Mouse (Mus musculus) megakaryocyte-erythroid progenitor cell, adult 5 weeks (primary cell): Measurements from ENCODE around the gene Ndufa11. TPM values are rescaled to one million over a fixed set of nuclear protein-coding genes. Genes with fewer than 3 reads are reported as not detected.

Experiments used
- polyA plus RNA-seq: library from polyadenylated mRNA; stranded (reverse); fragments of >175 nt; gene quantifications from 2 replicates; pipeline ENCODE4 v1.2.3, GENCODE M21; 2012

Ndufa11 gene
- 280 and 302 TPM in 2 replicates for polyA plus RNA-seq

GRCm38 (mm10) chr17:56717363-56718058, at the start of gene Ndufa11, which contains the start of gene Vmac:
TSS of gene Ndufa11 (plus strand) at chr17:56717767.
TSS of gene Vmac (minus strand) at chr17:56718022.

GRCm38 (mm10) chr17:56672941-56673646, 44.5 kb upstream of the Ndufa11 start, which contains the start of gene Ranbp3:
TSS of gene Ranbp3 (plus strand) at chr17:56673294.

GRCm38 (mm10) chr17:56757416-56758123, 40.0 kb downstream of the Ndufa11 start, which contains the start of gene Nrtn:
TSS of gene Nrtn (minus strand) at chr17:56757530.

GRCm38 (mm10) chr17:56764474-56765354, 47.1 kb downstream of the Ndufa11 start, which contains the start of gene Dus3l:
TSS of gene Dus3l (plus strand) at chr17:56764757.

GRCm38 (mm10) chr17:56769950-56770349, 52.4 kb downstream of the Ndufa11 start, which contains the start of gene Prr22:
TSS of gene Prr22 (plus strand) at chr17:56770250.

Other genes starting within 250 kb of the Ndufa11 start
- gene Ptprs, start 241.3 kb upstream of the Ndufa11 start, polyA plus RNA-seq, result 146 and 239 TPM in 2 replicates
- not detected in 2 replicates for gene Znrf4, start 205.3 kb upstream of the Ndufa11 start, polyA plus RNA-seq
- 0.79 and 1.2 TPM in 2 replicates for gene Gm20219, start 163.4 kb upstream of the Ndufa11 start, polyA plus RNA-seq
- 222 and 401 TPM in 2 replicates for gene Safb2, start 133.2 kb upstream of the Ndufa11 start, polyA plus RNA-seq
- gene Safb, start 132.9 kb upstream of the Ndufa11 start, polyA plus RNA-seq, result 122 and 190 TPM in 2 replicates
- gene 2410015M20Rik, start 108.0 kb upstream of the Ndufa11 start, polyA plus RNA-seq, result 289 and 328 TPM in 2 replicates
- gene Rpl36, start 104.4 kb upstream of the Ndufa11 start, polyA plus RNA-seq, result 8,768 and 8,813 TPM in 2 replicates
- 83.3 and 99.4 TPM in 2 replicates for gene Lonp1, start 90.9 kb upstream of the Ndufa11 start, polyA plus RNA-seq
- gene Catsperd, start 89.6 kb upstream of the Ndufa11 start, polyA plus RNA-seq, result 0.08 and 0.35 TPM in 2 replicates
- gene Ranbp3, start 44.5 kb upstream of the Ndufa11 start, polyA plus RNA-seq, result 104 and 107 TPM in 2 replicates
- gene Vmac, start 255 bp downstream of the Ndufa11 start, polyA plus RNA-seq, result 15.8 and 18.8 TPM in 2 replicates
- gene Nrtn, start 39.8 kb downstream of the Ndufa11 start, polyA plus RNA-seq, result 3.7 and 4.5 TPM in 2 replicates
- 83.8 and 107 TPM in 2 replicates for gene Dus3l, start 47.0 kb downstream of the Ndufa11 start, polyA plus RNA-seq
- 14.2 and 18.3 TPM in 2 replicates for gene Prr22, start 52.5 kb downstream of the Ndufa11 start, polyA plus RNA-seq
- 36.0 and 39.0 TPM in 2 replicates for gene Rfx2, start 113.2 kb downstream of the Ndufa11 start, polyA plus RNA-seq
- gene Acsbg2, start 156.7 kb downstream of the Ndufa11 start, polyA plus RNA-seq, result not detected in 2 replicates
- 0.03 TPM in 1 of 2 replicates, not detected in the other for gene 1700061G19Rik, start 157.7 kb downstream of the Ndufa11 start, polyA plus RNA-seq
- gene Mllt1, start 217.6 kb downstream of the Ndufa11 start, polyA plus RNA-seq, result 161 and 162 TPM in 2 replicates